Mouse (Mus musculus) liver, embryonic 16.5 days (tissue): ENCODE data around the gene Syp. TPM values are rescaled to one million over a fixed set of nuclear protein-coding genes. Genes with fewer than 3 reads are reported as not detected.

Source experiments
- ATAC-seq: fragments of 200-750 bp; cut with Nextera tagmentation; 2 replicates; pipeline ENCODE4 v1.8.0; 2017; ENCODE audit warnings: low read depth, mild to moderate bottlenecking, moderate number of reproducible peaks, moderate library complexity
- H3K27ac ChIP-seq: fragments of 300-500 bp; sonication (generic); 2 replicates; pipeline ENCODE4 v1.5.1; 2014; ENCODE audit warnings: mild to moderate bottlenecking, low read length
- H3K27me3 ChIP-seq: fragments of 300-500 bp; sonication (generic); 2 replicates; pipeline ENCODE4 v1.6.1; 2014; ENCODE audit warnings: low read depth, low read length, mixed read lengths; ENCODE audit not compliant: control insufficient read depth, insufficient read depth
- H3K36me3 ChIP-seq: fragments of 300-500 bp; sonication (generic); 2 replicates; pipeline ENCODE4 v1.6.1; 2014; ENCODE audit warnings: mild to moderate bottlenecking; ENCODE audit not compliant: control insufficient read depth, insufficient read depth
- H3K4me1 ChIP-seq: fragments of 300-500 bp; sonication (generic); 2 replicates; pipeline ENCODE4 v1.6.1; 2014; ENCODE audit warnings: low read depth, low read length, mixed read lengths; ENCODE audit not compliant: control insufficient read depth
- H3K4me2 ChIP-seq: fragments of 300-500 bp; sonication (generic); 2 replicates; pipeline ENCODE4 v1.6.1; 2014; ENCODE audit warnings: low read depth, low read length, mixed read lengths
- H3K4me3 ChIP-seq: fragments of 300-500 bp; sonication (generic); 2 replicates; pipeline ENCODE4 v1.5.1; 2014; ENCODE audit warnings: low read depth, mild to moderate bottlenecking, low read length
- H3K9ac ChIP-seq: fragments of 300-500 bp; sonication (generic); 2 replicates; pipeline ENCODE4 v1.6.1; 2014; ENCODE audit warnings: low read depth, low read length
- H3K9me3 ChIP-seq: fragments of 300-500 bp; sonication (generic); replicated peaks from 2 replicates; pipeline ENCODE4 v1.6.1; 2016; ENCODE audit warnings: low read length; ENCODE audit not compliant: control insufficient read depth
- WGBS: fragments of 180-500 bp; shearing (Covaris S2); extraction: QIAGEN DNeasy Blood & Tissue Kit; methylation state at CpG from one replicate; pipeline ENCODE4 v1.1.7; 2014; ENCODE audit not compliant: insufficient replicate concordance; 5-methylcytosine and 5-hydroxymethylcytosine counted together
- polyA plus RNA-seq: library from polyadenylated mRNA; unstranded; fragments of >200 nt; fragmentation: Nextera tagmentation; extraction: Ambion mirVana; gene quantifications from 2 replicates; pipeline ENCODE4 v1.2.1, GENCODE M21; 2015

Syp gene
- polyA plus RNA-seq, 1 experiment from 2014 or later: 0.32 TPM

- 38% methylated on average over 6 of the region's 6 CpGs for WGBS
- H3K4me2 ChIP-seq: no peak overlapping the region
- no peak overlapping the region for H3K27ac ChIP-seq
- H3K4me3 ChIP-seq: no peak overlapping the region
- H3K9me3 ChIP-seq: no peaks in the 10 kb centered on the region
- no peak overlapping the region for H3K9ac ChIP-seq
- H3K27me3 ChIP-seq: no peaks in the 10 kb centered on the region
- no peak for ATAC-seq
- no peaks in the 10 kb centered on the region for H3K36me3 ChIP-seq
- peaks cover 8% of the 10 kb centered on the region for H3K4me1 ChIP-seq
Measured at GRCm38 (mm10) chrX:7672739-7673138, 34.5 kb downstream of the Syp start.

DNA sequence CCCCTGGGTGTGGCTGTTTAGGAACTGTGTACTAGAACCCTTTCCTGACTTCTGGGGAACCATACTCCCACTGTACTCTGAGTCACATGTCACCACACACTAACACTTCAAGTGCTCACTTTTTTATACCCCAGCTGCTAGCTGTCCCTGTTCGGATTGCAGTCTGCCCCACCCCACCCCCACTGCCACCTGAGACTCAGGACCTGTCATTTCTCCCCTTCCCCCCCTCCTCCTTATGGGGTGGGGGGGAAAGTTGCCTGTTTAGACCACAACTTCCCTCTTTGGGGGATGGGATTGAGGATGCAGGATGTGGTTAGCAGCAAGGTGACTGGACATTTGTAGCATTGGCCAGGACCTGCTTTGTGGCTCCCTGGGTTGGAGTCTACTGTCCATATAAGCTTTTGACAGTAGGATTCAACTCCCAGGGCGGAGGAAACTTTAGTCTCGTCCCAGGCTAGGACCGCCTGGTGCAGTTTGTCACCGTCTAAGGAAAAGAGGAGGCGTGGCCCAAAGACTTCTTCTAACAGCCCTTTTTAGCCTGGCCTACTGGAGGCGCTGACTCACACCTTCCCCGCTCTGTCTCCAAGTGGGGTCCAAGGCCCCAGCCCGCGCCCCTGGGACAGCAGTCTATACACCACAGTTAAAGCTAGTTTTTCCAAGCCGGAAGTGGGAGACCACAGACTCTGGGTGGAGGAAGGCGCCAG, 35.5 kb downstream of the Syp start:
- Histone ChIP-seq H3K36me3 (no peaks in the 10 kb centered on the region), H3K4me3 (peak overlapping the region; percentile 43; the same call in 1 of the 2 replicates), H3K9me3 (no peaks in the 10 kb centered on the region), H3K27me3 (no peaks in the 10 kb centered on the region), H3K4me2 (peak overlapping the region; percentile 56), H3K9ac (no peak overlapping the region), H3K27ac (peak overlapping the region; percentile 14; the same call in 1 of the 2 replicates), H3K4me1 (peaks cover 8% of the 10 kb centered on the region)
- 18% methylated on average over 12 of the region's 12 CpGs for WGBS
- ATAC-seq: no peak

GRCm38 (mm10) chrX:7674284-7675000, 36.2 kb downstream of the Syp start:
- Histone ChIP-seq H3K36me3 (no peaks in the 10 kb centered on the region), H3K4me1 (peaks cover 8% of the 10 kb centered on the region), H3K27ac (peak overlapping the region; percentile 14; the same call in 1 of the 2 replicates), H3K27me3 (no peaks in the 10 kb centered on the region), H3K9ac (peak overlapping the region; percentile 15; the same call in 1 of the 2 replicates), H3K4me2 (peak overlapping the region; percentile 56), H3K4me3 (peak overlapping the region; percentile 43), H3K9me3 (no peaks in the 10 kb centered on the region)
- 17% methylated on average over 28 of the region's 28 CpGs for WGBS
- no peak for ATAC-seq

DNA sequence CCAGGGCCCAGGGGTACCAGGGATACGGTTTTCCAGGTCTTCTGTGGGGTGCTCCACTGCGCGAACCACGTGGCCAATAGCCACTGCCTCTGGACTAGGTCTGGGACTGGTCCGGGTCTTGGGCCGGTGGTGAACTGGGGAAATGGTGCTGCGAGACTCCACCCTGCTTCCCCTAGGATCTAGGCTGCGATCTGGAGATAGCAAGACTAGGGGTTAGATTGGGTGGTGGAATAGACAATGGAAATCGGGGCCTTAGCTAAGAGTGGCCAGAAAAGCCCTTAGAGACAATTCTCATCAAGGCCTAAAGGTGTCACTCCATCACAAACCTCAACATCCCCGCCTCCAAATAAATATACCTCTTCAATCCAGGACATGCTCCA, 36.7 kb downstream of the Syp start:
- no peaks in the 10 kb centered on the region for H3K9me3 ChIP-seq
- peak overlapping the region; percentile 56 for H3K4me2 ChIP-seq
- WGBS: 22% methylated on average over 10 of the region's 10 CpGs
- no peaks in the 10 kb centered on the region for H3K36me3 ChIP-seq
- no peak overlapping the region for H3K27ac ChIP-seq
- H3K9ac ChIP-seq: no peak overlapping the region; the same call in 1 of the 2 replicates
- H3K4me1 ChIP-seq: peaks cover 8% of the 10 kb centered on the region
- no peak for ATAC-seq
- peak overlapping the region; percentile 43 for H3K4me3 ChIP-seq
- H3K27me3 ChIP-seq: no peaks in the 10 kb centered on the region

GRCm38 (mm10) chrX:7678986-7679385, 40.7 kb downstream of the Syp start:
- no peak overlapping the region for H3K27ac ChIP-seq
- WGBS: 28% methylated on average over 3 of the region's 3 CpGs
- H3K9ac ChIP-seq: no peak overlapping the region
- no peak for ATAC-seq
- no peak overlapping the region for H3K4me3 ChIP-seq
- no peaks in the 10 kb centered on the region for H3K9me3 ChIP-seq
- no peaks in the 10 kb centered on the region for H3K27me3 ChIP-seq
- no peak overlapping the region for H3K4me2 ChIP-seq
- no peaks in the 10 kb centered on the region for H3K36me3 ChIP-seq
- H3K4me1 ChIP-seq: no peaks in the 10 kb centered on the region; the same call in none of the 2 replicates

DNA sequence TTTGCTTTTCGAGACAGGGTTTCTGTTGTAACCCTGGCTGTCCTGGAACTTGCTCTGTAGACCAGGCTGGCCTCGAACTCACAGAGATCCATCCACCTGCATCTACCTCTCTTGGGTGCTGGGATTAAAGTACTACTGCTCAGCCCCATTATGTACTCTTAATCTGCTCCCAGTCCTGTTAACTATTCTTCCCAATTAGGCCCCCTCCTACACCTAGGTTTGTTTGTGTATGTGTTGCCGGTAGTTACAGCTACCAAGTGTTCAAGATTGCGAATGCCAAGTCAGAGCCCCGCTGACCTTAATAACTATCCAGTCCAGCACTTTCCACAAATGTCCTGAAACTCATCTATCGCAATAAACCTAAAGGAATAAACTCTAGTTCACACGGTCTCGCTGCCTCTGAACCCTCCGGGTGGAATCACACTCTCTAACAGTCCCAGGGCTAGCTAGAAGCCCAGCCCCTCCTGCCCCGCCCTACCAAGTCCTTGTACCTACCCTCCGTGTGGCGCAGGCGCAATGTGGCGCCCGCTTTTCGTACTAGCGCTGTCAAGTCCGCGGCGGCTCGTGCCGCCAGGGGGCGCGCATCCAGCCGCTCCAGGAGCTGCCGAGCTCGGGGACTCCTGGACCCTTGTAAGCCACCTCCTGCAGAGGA, 41.3 kb downstream of the Syp start:
- Histone ChIP-seq H3K9me3 (no peaks in the 10 kb centered on the region), H3K9ac (0 out of 2 replicates have a peak overlapping the region, but pooled peaks have one; percentile 31), H3K27ac (no peak overlapping the region), H3K4me1 (no peaks in the 10 kb centered on the region; the same call in none of the 2 replicates), H3K4me2 (peak overlapping the region; percentile 55), H3K4me3 (peak overlapping the region; percentile 38), H3K27me3 (no peaks in the 10 kb centered on the region), H3K36me3 (no peaks in the 10 kb centered on the region)
- 16% methylated on average over 27 of the region's 27 CpGs for WGBS
- peak; percentile 93 for ATAC-seq

GRCm38 (mm10) chrX:7680057-7680412, 41.8 kb downstream of the Syp start:
- Histone ChIP-seq H3K4me2 (peak overlapping the region; percentile 55), H3K4me3 (peak overlapping the region; percentile 38), H3K4me1 (no peaks in the 10 kb centered on the region), H3K27me3 (no peaks in the 10 kb centered on the region), H3K9me3 (no peaks in the 10 kb centered on the region), H3K36me3 (no peaks in the 10 kb centered on the region), H3K27ac (no peak overlapping the region), H3K9ac (0 out of 2 replicates have a peak overlapping the region, but pooled peaks have one; percentile 31)
- no peak for ATAC-seq
- 29% methylated on average over 12 of the region's 12 CpGs for WGBS

- 66% methylated on average over 14 of the region's 14 CpGs for WGBS
- Histone ChIP-seq H3K36me3 (no peaks in the 10 kb centered on the region), H3K9ac (0 out of 2 replicates have a peak within 1 kb of the TSS, but pooled peaks have one; percentile 31), H3K27me3 (no peaks in the 10 kb centered on the region), H3K9me3 (no peaks in the 10 kb centered on the region), H3K4me1 (no peaks in the 10 kb centered on the region), H3K4me2 (peak within 1 kb of the TSS; percentile 55), H3K27ac (no peak within 1 kb of the TSS), H3K4me3 (peak within 1 kb of the TSS; percentile 38; the same call in 1 of the 2 replicates)
- ATAC-seq: peak; percentile 44
Measured at GRCm38 (mm10) chrX:7680864-7681263, 42.6 kb downstream of the Syp start, which contains the start of gene Magix. Gene Magix, minus strand, starts transcription at chrX:7681251.
